Mouse (Mus musculus) cerebellum, adult 11-12 months (tissue): Measurements from ENCODE around the gene Pld6.

Experiments
- DNase-seq: peaks from one replicate; pipeline ENCODE4 v3.0.0; 2022

The Pld6 gene

DNA sequence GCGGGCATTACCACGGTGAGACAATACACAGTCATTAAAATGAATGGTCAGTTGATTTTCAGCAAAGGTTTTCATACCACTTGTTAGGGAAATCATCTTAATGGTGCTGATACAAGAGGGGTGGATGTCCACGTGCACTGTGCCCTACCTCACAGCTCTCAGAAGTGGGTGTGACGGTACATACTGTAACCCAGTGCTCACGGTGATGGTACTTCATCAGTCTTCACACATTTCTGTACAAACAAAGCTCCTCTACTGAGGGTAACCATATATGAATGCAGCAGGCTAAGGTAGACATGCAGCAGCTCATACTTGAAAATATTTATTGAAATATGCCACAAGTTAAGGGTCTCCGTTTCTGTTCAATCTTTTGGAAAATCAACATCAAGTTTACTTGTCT is 3.9 kb downstream of the Pld6 start:
- DNase-seq, result no peak

- no peak for DNase-seq
Observed at GRCm38 (mm10) chr11:59782091-59782590, 5.3 kb downstream of the Pld6 start.

DNA sequence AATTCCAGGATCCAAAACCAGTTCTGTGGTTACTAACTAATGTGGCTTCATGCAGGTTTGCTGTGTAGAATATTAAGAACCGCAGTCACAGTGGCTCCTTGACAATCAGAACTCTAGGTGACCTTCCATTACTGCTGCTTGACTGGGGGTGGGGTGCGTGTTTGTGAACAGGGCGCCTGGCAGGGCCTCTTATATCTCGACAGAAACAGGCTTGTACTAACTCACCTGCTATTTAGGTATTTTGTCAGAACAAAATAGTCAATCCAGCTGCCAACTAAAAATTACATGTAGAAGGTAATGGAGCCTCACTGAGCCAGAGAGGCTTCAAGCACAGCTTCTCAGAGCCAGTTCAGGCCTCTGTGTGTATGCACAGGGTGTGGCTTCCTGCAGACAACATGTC is 7.2 kb downstream of the Pld6 start:
- no peak for DNase-seq

GRCm38 (mm10) chr11:59779406-59779805 is 8.0 kb downstream of the Pld6 start:
- no peak for DNase-seq

GRCm38 (mm10) chr11:59778874-59779223 is 8.6 kb downstream of the Pld6 start:
- no peak for DNase-seq

DNA sequence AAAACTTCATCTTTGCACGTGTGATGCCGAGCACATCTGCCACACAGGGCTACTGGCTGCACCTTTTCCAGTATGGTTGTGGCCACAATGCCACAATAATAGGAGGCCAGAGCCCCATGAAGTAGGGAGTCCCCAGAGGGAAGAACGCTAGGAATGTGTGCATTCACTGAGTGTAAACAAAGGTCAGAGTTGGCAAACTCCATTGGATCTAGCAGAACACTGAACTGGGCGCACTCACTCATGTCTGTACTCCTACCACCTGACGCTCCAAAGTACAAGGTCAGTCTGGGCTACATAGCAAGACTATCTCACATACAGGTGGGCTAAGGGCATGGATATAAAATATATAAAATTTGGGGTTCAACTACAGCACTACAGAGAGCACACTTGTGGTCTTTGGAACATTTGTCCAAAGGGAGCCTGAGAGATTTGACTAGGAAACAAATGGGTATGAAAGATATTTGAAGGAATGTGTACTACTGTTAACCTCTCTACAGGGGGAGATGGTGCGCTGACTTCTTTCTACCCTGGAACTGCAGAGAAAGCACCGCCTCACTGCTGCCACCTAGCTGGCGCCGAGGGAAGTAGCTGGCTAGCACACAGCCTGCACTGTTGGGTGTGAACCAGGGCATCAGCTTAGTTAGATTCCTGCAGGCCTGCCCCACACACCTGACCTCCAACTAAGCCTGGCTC is 9.1 kb downstream of the Pld6 start:
- peak; percentile 64 for DNase-seq

- no peak for DNase-seq
Observed at GRCm38 (mm10) chr11:59777259-59777658, 10.2 kb downstream of the Pld6 start.

GRCm38 (mm10) chr11:59775435-59776148 is 11.9 kb downstream of the Pld6 start:
- no peak for DNase-seq

- DNase-seq, result no peak
Observed at GRCm38 (mm10) chr11:59774522-59774921, 12.9 kb downstream of the Pld6 start.

- DNase-seq, result no peak
Observed at GRCm38 (mm10) chr11:59772902-59773301, 14.5 kb downstream of the Pld6 start.

GRCm38 (mm10) chr11:59772291-59772690 is 15.2 kb downstream of the Pld6 start:
- peak; percentile 78 for DNase-seq

DNA sequence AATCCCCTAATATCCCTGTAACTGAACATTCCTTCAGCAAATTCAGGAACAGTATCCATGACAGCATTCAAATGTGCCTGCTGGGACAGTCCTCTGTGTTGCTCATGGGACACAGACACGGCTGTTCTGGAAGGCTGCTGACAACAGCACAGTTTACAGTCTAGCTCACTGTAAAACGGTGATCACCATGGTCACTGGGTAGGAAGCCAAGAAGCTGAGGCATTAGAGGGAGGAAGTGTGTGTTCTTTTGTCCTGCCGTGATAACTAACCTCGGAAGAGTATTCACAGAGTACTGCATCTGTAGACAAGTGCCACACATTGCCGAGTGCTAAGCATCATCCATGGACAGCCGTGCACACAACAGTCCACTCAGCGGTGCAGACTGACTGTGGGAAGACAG is 16.7 kb downstream of the Pld6 start:
- no peak for DNase-seq

GRCm38 (mm10) chr11:59769738-59770137 is 17.7 kb downstream of the Pld6 start:
- DNase-seq, result no peak

GRCm38 (mm10) chr11:59769307-59769706 is 18.1 kb downstream of the Pld6 start:
- DNase-seq, result no peak

DNA sequence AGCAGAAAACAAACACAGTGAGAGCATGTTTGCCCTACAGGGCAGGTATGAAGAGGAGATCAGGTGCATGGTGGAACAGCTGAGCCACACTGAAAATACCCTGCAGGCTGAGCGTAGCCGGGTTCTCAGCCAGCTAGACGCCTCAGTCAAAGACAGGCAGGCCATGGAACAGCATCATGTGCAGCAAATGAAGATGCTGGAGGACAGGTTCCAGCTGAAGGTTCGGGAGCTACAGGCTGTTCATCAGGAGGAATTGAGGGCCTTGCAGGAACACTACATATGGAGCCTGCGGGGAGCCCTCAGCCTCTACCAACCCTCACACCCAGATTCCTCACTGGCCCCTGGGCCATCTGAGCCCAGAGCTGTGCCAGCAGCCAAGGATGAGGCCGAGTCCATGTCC is 26.6 kb downstream of the Pld6 start:
- DNase-seq, result peak; percentile 74

- no peak for DNase-seq
Observed at GRCm38 (mm10) chr11:59759626-59760025, 27.8 kb downstream of the Pld6 start.

- peak; percentile 96 for DNase-seq
Observed at GRCm38 (mm10) chr11:59759178-59759577, 28.3 kb downstream of the Pld6 start.

- peak; percentile 59 for DNase-seq
Observed at GRCm38 (mm10) chr11:59758191-59758985, 29.1 kb downstream of the Pld6 start.

DNA sequence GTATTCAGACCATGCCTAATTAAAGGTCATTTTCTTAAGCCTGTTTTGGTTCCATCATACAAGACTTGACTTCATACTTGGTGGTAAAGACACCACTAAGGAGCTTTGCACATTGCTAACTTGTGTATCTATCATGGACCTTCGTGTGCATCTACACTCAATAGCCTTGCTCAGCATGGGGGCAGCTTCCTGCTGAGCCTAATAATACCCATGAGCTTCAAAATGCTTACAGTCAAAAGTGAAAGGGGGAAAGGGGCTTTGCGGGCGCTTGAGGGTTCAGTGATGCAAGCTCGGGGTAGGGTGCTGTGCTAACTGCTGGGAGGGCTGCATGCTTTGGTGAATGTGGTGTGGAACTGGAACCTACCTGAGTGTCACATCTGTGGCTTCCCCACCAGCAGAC is 31.1 kb downstream of the Pld6 start:
- no peak for DNase-seq

- no peak for DNase-seq
Observed at GRCm38 (mm10) chr11:59754504-59754903, 32.9 kb downstream of the Pld6 start.

GRCm38 (mm10) chr11:59749050-59749449 is 38.4 kb downstream of the Pld6 start:
- no peak for DNase-seq

DNA sequence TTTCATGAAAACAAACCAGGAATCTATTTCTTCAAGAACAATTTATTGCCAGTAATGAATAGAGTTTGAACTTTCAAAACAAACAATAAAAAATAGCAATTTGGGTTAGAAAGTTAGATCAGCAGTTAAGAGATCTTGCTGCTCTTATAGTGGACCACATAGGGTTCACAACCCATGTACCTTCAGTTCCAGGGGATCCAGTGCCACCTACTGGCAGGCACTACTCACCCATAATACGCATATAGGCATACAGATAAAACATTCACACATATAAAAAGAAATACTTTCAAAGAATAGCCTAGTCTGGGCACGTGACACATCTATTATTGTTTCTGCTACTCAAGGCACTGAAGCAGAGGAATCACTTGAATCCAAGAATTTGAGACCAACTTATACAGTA is 40.8 kb downstream of the Pld6 start:
- no peak for DNase-seq

DNA sequence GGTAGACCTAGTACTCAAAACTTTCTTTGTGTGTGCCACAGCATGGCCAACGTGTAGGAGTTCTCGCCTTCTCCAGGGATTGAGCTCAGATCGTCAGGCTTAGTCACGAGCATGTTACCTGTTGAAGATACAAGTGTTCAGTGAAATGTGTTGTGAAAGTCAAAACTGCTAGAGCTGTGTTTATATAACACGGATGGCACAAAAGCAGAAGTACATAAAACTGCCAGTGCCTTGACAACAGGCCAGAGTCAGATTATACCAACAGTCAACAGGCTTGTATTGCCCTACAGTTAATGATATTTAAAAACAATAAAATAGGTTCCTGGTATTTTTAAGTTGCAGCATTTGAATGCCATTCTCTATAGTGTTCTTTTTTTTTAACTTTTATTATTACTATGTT is 41.6 kb downstream of the Pld6 start:
- no peak for DNase-seq

DNA sequence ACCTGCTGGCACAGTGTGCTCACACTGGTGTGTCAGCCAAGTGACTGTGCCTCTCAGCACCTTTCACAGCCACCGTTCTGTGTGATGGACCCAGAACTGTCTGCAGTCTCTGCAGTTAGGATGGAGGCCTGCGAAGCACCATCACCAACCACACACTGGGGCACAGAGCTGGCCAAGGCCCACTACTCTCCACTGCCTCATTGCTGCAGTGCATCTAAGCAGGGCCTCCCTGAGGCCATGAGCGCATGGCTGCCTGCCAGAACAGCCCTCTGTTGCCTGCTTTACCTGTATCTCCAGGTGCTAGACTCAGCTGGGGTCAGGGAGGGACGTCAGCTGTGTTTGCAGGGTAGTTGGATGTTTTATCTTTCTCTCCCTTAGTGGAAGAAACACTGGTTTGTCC is 43.1 kb downstream of the Pld6 start:
- no peak for DNase-seq
